Mouse (Mus musculus): ENCODE measurements around the gene Gria3. TPM values are rescaled to one million over a fixed set of nuclear protein-coding genes. Genes with fewer than 3 reads are reported as not detected.

Gene Gria3
- 1 to 10 TPM; 2.0 to 2.3 TPM for total RNA-seq (2021)
- long read RNA-seq, experiment 1: 0 reads
- long read RNA-seq, experiment 2, partial matches to known transcripts: 1 of 1 reads
- long read RNA-seq, experiment 2, other reads (novel, unspliced or antisense): 0 of 1 reads

DNA sequence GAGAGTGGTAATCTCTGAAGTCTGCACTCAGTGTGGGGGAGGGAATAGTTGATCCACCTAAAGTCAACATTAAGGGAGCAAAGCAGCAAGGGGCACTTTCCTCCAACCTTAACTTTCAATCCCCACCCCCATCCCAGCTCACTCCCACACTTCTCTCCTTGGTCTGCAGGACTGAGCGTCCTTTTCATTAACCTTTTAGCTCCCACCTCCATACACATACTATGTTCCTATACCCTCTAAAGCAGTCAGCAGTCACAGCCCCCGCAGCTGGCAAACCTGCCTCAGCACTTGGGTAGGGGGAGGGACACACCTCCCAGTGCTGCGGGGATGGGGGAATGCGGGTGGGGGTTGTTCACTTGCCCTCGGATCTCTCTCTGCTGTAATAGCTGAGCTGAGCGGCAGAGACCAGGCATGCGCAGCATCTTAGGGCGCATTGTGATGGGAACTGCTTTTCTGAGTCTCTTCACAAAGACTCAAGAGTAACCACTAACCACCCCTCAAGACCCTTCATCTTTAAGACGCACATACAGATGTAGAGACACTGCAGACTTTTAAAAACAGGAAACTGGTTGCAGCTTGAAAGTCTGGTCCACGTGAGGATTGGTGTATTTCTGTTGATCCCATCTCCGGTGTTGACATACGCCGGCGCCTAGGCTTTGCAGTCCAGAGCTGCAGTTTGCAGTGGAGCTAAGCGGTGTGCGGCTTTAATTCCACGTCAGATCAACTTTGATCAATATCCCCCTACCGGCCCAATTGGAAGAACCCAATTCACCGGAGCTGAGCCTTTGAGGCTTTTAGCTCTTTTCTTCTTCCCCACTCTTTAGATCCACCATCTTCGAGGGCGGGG lies at the start of gene Gria3:
Gene Gria3, plus strand, starts transcription at position 797 of the 847 bp plus-strand sequence.
- no peak for DNase-seq

DNA sequence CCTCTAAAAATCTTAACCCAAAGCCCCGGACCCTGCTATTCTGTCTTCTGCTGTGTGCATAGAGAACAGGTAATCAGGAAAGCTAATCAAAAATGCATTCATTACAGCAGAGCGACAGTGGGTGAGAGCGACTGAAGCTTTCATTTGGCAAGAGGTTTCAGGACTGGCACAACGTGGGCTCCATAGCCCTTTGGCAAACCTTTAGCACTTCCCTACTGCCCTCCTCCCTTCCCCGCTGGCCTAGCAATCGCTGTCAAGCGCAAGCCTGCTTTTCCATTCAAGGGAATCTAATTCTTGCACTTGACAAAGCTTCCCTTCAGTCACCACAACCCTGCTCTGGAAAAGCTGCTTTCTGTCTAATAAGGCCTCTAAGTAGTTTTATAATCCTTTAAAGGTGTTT lies 13.6 kb upstream of the Gria3 start:
- no peak for DNase-seq

DNA sequence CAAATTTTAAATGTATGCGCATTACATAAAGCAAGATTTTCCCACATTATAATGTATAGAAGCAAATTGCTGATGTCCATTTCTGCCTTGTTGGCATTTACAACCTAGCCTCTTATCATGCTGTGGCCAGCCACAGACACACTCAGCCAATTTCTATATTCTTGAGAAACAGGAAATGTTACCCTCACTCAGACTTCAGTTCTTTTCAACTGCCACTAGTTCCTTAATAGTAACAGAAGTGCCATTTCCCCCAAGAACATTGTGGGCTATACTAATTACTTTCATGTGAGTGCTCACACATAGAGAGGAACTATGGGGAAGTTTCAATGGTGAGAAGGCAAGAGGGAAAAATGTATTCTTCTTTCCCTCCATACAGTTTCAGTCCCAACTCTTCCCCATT lies 11.6 kb upstream of the Gria3 start:
- DNase-seq: no peak

DNA sequence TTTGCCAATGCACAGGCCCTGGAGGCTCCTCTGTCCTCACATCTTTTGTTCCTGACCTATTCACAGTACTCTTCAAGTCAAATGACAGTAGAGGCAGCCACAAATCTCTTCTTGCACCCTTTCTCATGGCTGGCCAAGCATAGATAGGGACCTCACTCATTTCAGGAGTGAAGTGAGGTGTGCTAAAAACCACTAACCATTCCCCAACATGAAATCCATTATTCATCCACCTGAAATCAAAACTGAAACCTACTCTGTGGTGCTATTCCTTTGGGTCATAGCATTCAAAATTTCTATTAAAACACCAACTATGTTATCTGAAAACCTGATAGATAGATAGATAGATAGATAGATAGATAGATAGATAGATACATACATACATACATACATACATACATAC lies 2.2 kb upstream of the Gria3 start:
- DNase-seq: no peak

DNA sequence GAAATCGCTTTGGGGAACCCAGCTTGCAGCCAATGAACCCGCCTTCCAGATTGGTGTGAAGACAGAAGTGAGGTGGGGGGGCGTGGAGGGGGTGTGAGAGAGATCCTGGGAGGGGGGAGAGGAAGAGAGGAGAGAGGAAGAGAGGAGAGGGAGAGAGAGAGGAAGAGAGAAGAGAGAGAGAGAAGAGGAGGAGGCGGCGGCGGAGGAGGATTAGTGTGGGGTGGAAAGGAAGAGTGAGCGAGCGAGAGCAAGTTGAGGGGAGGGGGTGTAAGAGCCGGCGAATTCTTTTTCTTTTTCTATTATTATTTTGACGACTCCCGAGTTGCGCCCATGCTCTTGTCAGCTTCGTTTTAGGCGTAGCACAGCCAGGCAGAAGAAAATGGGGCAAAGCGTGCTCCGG lies 532 bp downstream of the Gria3 start:
- DNase-seq: no peak

DNA sequence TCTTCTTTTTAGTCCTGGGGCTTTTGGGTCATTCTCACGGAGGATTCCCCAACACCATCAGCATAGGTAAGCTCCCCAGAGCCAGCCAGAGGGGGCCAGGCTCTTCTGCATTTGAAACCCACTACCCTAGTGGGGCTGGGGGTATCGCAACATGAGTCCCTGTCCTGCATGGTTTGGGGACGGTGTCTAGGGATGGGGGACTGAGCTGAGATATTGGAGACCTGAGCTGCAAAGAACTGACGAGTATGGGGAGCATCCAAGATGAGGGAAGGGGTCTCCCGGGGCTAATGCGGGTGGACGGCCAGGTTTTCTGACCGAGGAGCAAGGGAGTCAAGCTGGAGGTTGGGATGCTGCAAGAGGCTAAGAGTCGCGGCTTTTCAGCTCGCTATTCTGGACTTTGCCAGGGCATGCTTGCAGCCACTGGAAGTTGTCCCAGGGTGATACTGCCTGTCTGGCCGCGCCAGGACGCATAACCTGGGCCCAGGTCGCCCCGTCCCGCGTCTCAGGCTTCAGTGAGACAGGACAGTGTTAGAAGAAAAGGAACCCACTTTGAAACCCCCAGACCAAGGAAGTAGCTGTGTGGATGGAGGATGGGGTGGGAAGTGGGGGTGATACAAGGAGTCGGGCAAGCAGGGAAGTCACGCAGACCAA lies 1.1 kb downstream of the Gria3 start:
- peak; percentile 16 for DNase-seq

DNA sequence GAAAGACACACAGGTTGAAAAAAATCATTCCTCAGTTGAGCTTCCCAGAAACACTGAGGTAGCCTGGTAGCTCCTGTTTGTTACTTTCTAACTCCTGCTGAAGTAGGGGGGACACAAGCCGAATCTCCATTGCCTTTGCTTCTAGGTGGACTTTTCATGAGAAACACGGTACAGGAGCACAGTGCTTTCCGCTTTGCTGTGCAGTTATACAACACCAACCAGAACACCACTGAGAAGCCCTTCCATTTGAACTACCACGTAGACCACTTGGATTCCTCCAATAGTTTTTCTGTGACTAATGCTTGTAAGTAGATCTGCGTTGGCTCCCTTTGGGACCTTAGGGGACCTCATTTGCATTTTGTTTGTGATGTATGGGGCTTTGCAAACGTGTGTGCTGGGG lies 2.0 kb downstream of the Gria3 start:
- no peak for DNase-seq

DNA sequence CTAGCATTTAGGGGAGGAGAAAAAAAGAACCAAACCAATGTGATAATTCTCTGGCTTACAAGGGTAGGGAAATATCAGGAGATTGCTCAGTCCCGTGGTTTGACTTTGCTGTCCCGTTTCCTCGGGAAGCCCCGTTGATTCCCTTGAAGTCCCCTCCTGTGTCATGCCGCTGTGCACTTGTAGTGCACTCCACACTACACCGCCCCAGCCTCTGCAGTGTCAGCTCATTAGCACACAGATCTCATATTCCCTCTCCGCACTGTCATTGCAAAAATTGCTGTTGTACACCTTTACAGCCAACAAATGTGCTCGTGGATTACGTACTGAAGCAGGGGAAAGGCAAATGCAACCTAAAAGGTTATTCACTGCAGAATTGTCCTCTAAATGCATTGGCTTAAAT lies 5.6 kb downstream of the Gria3 start:
- DNase-seq: no peak

DNA sequence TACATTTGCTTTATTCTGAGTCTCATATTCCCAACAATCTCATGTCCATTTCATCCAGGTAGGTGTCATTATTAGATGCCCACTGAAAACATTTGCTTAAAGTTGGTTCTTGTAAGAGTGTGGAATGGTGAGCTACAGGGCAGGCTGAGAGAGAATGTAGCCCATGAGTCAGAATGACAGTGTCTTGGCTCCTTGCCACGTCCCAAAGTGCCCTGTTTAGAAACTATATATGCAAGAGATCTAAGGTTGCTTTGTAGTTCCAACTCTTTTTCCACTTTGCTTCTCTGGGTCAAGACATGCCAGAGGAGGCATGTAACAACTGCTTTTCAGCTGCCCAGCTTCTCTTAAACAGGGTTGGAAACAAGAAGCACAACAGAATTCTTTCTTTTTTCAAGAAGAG lies 9.1 kb downstream of the Gria3 start:
- DNase-seq: no peak

DNA sequence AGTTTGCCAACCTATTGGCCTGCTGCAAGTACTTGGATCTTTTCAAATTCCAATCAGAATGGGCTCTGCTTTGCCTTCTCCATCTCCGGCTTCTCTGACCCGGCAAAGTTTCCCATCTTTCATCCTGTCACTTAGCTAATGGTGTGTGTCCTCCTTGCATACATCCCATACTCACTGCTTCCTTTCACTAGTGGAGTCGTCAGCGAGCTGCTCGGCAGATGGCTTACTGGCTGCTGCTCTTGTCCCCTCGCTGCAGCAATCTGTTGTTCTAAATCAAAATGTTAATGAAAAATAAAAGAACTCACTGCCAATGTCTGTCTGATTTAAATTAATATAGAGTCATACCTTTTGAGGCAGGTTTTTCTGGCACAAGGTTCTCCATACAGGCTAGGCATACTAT lies 25.0 kb downstream of the Gria3 start:
- no peak for DNase-seq

DNA sequence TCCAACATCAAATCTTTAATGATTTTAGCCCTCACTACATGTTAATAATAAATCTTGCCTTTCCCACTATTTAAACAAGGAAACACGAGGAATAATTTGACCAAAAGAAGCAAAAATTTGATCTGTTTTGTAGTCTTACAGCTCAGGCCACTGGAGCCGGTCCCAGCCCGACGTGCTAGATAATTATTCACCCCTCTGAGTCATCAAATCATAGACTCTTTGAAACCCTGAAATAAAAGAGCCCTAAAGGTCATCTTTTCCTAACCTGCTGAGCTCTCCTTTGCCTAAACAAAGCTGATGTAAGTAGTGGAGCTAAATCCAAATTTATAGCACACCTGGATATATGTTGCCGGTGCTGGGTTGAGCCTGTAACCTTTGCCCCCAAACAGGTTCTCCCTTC lies 27.4 kb downstream of the Gria3 start:
- no peak for DNase-seq

DNA sequence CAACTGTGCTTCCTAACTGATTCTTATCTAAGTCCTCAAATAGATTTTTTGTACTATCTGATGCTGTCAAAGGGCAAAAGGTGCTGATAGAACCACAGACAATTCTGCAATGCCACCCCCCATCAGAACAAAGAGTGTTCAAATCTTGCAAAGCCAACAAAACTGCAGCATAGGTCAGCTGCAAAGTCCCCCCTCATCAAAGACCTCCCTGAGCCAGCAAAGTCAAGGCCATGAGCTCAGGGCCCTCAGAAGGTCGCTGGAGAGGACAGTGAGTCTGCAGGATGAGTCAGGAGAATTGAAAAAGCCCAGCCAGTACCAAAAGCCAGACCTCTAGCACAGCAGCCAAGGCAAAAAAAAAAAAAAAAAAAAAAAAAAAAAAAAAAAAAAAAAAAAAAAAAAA lies 34.9 kb downstream of the Gria3 start:
- DNase-seq: no peak

DNA sequence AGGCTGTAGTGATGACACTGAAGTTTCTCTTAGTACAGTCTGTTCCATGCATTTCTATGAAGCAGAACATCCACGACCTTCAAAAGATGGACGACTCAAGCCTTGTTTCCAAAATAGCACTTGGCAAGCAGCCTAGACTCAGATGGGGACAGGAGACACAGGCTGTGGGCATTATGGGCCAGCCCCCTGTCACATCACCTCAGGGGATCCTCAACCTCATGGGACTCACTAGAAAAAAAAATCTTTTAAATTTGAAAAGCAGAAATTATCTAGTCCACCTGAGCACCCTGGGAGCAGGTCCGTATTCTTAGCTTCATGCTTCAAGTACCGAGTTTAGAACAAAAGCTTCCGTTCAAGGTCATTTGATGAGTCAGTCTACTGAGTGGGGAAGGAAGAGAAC lies 38.2 kb downstream of the Gria3 start:
- no peak for DNase-seq

DNA sequence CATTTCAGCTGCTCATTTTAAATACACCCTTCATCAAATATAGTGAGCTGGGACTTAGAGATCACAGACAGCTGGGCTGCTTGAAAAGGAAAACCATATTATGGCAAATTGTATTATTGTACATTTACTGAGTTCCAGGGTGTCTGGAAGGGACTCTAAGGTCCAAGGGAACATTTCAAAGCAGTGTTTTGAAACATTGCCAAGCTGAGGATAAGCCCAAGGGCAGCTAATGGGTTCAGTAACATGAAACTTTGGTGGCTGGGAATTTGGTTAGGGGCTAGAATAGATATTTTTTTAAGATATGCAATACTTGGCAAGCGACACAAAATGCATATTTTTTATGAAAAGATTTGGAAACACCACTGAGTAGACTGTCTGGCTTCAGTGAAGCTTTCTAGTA lies 48.2 kb downstream of the Gria3 start:
- DNase-seq: no peak

DNA sequence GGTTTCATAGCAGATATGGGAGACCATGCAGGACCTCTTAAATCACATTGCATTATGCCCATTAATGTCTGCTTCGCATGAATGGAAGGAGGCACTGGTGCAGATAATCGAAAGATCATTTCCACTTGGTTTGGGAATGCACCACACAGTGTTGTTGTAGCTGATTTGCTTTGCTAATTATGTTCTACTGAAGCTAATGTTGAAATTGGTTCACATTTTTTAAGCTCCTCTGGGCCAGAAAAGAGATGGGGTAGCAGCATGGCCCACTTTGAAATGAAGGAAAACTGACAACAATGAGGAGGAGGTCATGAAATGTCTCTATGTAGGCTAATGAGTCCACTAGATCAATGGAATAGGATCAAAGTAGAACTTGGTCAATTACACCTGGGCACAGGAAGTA lies 76.8 kb downstream of the Gria3 start:
- DNase-seq: no peak

DNA sequence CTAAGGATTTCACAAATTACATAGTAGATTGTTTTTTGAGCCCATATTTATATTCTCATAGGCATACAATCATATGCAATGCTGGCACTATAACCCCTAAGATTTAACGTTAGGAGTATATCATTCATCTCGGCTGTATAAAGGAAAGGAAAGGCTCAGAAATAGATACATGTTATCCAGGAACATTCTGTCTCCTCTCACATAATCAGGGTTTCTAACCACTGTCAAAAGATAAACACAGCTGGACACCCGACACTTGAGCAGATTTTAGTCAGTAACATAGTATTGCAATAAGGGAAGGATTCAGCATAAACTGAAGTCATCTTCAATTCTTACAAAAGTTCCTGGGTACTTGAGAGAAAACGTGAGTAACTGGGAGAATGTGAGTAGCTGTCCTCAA lies 95.9 kb downstream of the Gria3 start:
- no peak for DNase-seq

DNA sequence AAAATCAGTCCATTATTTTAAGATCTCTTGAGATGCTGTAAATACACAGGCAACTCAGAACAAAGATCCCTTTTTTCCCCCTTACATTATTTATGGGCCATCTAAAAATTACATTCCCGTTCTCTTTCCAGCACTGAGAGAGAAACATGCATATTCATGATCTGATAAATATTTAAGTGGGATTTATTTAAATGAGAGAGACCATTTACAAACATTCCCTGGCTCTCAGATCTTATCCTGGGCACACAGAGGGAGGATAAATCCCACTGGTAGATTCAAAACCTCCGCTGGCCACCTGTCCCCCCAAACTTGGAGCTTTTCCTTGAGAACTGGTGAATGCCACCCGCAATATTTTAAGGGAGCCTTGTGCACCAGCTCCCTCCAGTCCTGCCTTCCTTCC lies 104.7 kb downstream of the Gria3 start:
- DNase-seq: no peak

DNA sequence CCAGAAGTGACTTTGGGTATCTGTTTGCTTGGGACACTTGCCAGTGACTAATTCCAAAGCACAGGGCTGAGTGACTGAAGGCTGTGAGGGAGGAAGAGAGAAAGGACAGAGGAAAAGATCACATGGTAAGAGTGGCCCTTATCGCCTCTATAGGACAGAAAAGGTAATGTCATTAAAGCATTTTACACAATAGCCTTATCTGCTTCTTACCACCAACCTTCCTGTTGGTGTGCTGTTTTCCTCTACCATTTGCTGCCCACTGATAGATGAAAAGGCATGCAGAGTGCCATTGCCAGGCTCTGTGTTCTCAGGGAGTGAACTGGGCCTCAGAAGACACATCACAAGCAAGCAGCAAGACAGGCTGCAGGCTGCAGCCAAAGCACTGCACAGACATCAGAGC lies 107.3 kb downstream of the Gria3 start:
- no peak for DNase-seq

DNA sequence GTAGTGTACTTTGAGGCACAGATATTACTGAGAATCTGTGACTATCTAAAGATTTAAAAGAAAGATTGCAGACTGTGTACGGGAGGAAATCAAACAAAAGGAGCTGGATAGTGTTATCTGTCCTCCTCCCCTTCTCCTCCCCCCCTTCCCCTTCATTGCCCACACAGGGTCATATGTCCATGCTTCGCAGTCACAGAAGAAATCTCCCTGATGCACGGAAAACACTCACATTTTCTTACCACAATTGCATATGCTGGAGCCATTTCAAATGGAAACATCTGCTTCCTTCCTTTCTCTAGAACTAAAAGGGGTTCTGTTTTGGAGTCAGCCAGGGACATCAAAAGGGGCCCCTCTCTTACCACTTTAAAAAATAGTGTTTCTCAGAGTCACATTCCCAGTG lies 114.3 kb downstream of the Gria3 start:
- DNase-seq: no peak

DNA sequence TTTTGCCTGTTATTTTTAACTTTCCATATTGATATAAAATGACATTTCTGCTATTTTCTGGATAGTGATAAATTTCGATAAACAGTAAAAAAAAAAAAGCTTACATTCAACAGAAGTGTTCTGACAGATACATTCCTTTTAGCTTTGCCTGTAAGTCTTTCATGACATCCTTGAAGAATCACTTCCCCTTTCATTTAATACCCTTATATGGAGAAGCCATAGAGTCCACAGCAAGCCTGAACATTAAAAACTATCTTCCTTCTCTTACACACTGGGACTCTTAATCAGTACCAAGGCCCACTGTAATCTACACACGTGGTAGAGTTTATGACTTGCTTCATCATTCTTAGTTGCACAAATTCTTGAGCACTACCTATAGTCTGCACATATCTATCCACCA lies 131.9 kb downstream of the Gria3 start:
- no peak for DNase-seq

DNA sequence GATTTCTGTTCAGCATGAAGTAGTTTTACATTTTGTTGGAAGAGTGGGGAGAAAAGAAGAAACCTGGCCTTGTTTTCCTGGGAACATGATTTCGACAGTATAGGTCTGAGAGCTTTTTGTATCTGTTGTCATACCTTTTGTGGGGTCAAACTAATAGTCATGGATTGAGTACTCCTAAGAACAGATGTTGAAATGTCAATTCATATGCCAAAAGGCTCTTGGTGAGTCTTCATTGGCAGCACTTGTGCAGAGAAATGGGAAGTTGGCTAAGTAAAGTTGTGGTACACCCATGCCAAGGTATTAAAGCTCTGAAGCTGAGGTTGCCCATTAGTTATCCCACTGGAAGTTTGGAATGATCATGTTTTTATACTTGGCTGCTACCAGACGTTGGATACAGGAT lies 135.2 kb downstream of the Gria3 start:
- DNase-seq: no peak

DNA sequence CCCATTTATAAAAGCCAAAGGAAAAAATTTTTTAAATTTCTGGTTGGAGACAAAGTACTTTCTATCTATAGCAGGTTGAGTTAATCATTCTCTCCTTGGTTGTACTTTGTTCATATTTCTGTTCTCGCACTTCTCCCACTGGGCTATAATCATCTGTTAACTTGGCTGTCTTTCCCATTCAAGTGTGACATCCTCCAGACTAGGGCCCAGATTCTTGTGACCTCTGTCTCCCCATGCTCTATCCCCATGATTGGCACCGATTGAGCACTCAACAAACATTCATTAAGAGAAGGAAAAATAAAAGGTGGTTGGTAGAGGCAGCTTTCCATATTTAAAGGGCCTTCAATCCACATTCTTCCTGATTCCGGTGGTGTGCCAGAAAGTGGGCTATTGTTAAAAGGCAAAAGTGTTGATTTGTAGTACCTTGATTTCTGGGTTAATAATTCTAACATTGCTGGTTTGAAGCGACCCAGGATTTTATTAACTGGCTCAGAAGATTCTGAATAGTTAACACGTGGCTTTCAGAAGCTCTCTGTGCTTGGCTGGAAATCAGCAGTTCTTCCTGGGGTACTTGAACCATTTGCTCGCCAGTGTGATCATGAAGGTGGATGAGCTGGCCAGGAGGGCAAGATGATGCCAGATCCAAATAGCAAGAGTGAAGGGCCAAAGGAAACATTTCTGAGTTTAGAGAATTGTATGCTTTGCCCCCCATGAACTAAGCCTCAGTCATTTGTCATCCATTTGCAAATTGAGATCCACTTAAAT lies 161.8 kb downstream of the Gria3 start:
- no peak for DNase-seq

DNA sequence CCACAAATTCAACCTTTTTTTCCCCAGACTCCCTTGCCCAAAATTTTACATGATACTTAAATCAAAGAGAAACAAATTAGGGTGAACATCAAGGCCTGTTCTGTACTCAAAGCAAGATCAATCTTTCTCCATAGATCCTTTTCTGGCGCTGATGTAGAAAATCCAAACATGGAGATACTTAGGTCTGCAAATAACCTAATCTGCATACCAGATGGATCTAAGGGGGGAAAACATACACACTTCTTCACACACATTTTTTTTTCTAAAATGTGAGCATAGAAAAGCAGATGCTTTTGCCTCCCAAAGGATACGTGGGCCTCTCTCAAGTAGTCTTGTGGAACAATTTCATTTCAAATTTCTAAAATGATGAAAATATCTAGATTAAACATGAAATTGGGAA lies 164.2 kb downstream of the Gria3 start:
- no peak for DNase-seq
